Mouse (Mus musculus): ENCODE results near the gene Gm8020.
"Not testable (repeated sequence)": the region's sequence is repeated elsewhere in the genome, so short reads cannot be mapped to it uniquely, and the experiment has no call there.

DNA sequence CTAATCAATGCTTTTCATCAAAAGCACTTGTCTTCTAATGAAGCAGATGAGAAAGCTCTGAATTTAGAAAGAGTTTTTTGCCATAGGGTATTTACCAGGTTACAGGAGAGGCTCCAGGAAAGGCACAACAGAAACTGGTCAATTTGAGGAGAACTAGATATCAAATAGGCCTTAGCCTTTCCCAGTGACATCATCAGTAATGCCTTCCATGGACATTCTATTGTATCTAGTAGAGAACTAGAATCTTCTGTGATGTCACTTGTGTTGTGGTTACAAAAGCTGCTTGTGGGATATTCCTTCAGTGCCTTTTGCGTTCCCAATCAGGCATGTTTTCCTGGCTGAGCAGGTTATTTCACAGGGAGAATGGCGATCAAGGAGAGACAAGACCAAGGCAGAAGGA is 38.6 kb downstream of the Gm8020 start, which contains the start of gene Gm8011:
- not testable (repeated sequence) for TF ChIP-seq CTCF (IDR thresholded peaks at IDR 0.05; ENCODE audit: low read depth, low read length); POLR2A (IDR thresholded peaks at IDR 0.05; ENCODE audit: borderline replicate concordance, low read depth, low read length)
